Mouse (Mus musculus): ENCODE results near the gene Scamp1.

DNA sequence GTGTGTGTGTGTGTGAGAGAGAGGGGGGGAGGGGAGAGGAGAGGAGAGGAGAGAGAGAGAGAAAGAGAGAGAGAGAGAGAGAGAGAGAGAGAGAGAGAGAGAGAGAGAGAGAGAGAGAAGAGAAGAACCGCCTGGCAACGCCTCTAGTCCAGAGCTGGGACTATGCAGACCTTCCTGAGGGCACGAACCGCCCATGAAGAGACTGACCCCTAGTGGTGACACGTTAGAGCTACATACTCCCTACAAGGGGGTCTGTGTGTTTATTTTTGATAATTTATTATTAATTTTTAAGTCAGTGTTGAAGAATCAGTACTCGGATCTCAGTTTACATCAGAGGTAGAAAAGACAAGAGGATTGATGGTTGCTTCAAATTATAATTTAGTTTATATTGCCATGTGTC, 80.4 kb downstream of the Scamp1 start:
- TF ChIP-seq POLR2A (IDR thresholded peaks at IDR 0.05; ENCODE audit: borderline replicate concordance, extremely low read depth, low read depth, low read length) (no peak), CTCF (IDR thresholded peaks at IDR 0.05; ENCODE audit: insufficient read depth, low read length) (peak; percentile 84)

Measured in lung, adult 2 months (tissue).